Mouse (Mus musculus) hindbrain, postnatal 0 days (tissue): ENCODE measurements at regions not wholly inside any gene's neighbourhood (a gene's known extent, or its start where the extent isn't known, plus 50 kb on each side); places are given as distances from the start of the nearest gene placed in this dataset.
A peak's percentile ranks its signal among the peaks of the same experiment; 100 is the strongest.

Experiments
- ATAC-seq: fragments of 200-750 bp; cut with Nextera tagmentation; 2 replicates; pipeline ENCODE4 v1.8.0; 2017; ENCODE audit warnings: mild to moderate bottlenecking, moderate TSS enrichment, moderate library complexity
- DNase-seq: peaks from one replicate; pipeline ENCODE4 v3.0.0-alpha.2; 2015; ENCODE audit warnings: low spot score
- H3K27ac ChIP-seq: fragments of 300-500 bp; sonication (generic); 2 replicates; pipeline ENCODE4 v1.5.1; 2014; ENCODE audit warnings: mild to moderate bottlenecking
- H3K27me3 ChIP-seq: fragments of 300-500 bp; sonication (generic); 2 replicates; pipeline ENCODE4 v1.6.1; 2014; ENCODE audit warnings: low read length, mixed read lengths; ENCODE audit not compliant: insufficient read depth
- H3K36me3 ChIP-seq: fragments of 300-500 bp; sonication (generic); 2 replicates; pipeline ENCODE4 v1.6.1; 2014; ENCODE audit warnings: low read length, mixed read lengths; ENCODE audit not compliant: insufficient read depth
- H3K4me1 ChIP-seq: fragments of 300-500 bp; sonication (generic); 2 replicates; pipeline ENCODE4 v1.6.1; 2014; ENCODE audit warnings: antibody characterized with exemption, low read length, mixed read lengths; ENCODE audit not compliant: insufficient read depth
- H3K4me2 ChIP-seq: fragments of 300-500 bp; sonication (generic); 2 replicates; pipeline ENCODE4 v1.6.1; 2014; ENCODE audit warnings: low read depth, mild to moderate bottlenecking, low read length, moderate library complexity, mixed read lengths
- H3K4me3 ChIP-seq: fragments of 300-500 bp; sonication (generic); 2 replicates; pipeline ENCODE4 v1.5.1; 2014; ENCODE audit warnings: low read length
- H3K9ac ChIP-seq: fragments of 300-500 bp; sonication (generic); replicated peaks from 2 replicates; pipeline ENCODE4 v1.6.1; 2014; ENCODE audit warnings: mild to moderate bottlenecking, low read length, moderate library complexity, mixed read lengths
- H3K9me3 ChIP-seq: fragments of 300-500 bp; sonication (generic); 2 replicates; pipeline ENCODE4 v1.6.1; 2016; ENCODE audit warnings: low read length, mixed read lengths
- CTCF ChIP-seq: IDR thresholded peaks from 2 replicates; pipeline ENCODE4 v1.5.1; 2016; ENCODE audit warnings: antibody characterized with exemption, control low read depth, low read depth
- WGBS: fragments of 180-500 bp; shearing (Covaris S2); extraction: QIAGEN DNeasy Blood & Tissue Kit; methylation state at CpG from one replicate; pipeline ENCODE4 v1.1.7; 2014; 5-methylcytosine and 5-hydroxymethylcytosine counted together

DNA sequence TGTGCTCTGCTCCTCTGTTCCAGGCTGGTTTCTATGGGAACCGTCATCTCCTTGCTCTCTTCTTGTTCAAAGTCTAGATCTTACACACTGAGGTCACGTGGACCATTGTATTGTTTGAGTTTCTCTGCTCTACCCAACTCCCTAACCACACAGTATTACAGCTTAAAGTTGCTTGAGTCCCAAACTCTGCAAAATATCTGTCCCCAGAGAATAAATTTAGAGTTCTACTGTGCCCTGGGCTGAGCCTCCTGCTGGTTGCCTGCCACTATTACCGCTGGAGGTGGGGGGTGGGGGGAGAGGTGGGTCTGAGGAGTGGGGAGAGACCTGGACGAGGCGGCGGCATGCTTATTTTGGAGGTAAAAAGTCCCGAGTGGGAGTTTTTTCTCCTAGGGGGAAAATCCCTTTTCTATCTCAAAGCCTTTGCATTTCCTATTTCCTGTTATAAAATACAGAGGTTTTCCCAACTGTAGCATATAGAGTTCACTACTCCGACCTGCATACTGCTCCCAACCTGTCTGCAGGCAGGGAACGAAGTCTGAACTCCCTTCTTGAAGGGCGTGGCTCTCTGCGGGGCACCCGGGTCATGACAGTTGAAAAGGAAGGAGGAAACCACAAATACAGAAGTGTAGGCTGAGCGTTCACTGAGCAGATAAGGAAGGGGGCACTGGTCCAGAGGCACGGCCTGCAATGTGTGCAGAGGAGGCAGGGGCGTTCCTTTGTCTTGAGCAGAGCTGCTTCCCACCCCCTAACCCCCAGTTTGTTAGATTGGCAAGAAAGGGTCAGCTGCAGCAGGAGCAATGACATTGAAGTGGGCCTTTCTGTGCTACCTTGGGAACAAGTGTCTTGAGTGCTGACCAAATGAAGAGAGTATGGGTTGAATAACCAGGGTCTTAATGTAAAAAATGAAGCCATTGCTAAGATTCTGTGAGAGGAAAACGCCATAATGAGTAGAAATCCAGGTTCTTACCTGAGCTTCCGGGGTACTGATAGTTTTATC lies 188.7 kb downstream of the Akap7 start:
- ATAC-seq (no peak), DNase-seq (no peak)
- Histone ChIP-seq H3K4me2 (no peak overlapping the region), H3K9me3 (no peaks in the 10 kb centered on the region), H3K4me1 (peaks cover 4% of the 10 kb centered on the region; the same call in 1 of the 2 replicates), H3K4me3 (no peak overlapping the region), H3K9ac (no peak overlapping the region), H3K27me3 (no peaks in the 10 kb centered on the region), H3K27ac (no peak overlapping the region), H3K36me3 (no peaks in the 10 kb centered on the region)
- 36% methylated on average over 17 of the region's 17 CpGs for WGBS
- TF ChIP-seq CTCF = no peak

DNA sequence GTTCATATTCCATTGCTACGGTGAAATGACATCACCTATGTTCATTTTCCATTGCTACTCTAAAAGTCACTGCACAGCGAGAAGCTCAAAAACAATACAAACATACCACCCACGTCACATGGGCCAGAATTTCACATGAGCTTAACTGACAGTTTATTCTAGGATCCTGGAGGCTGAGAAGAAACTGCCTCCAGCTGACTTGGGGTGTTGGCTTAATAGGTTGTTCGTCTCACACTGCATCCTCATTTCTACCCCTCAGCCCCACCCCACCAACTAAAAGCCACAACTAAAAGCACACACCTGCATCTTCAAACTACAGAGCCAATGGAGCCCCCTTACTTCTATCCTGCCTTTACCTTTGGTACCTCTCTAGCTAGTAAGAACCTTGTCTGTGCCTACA lies 187.0 kb upstream of the Arg1 start:
- no peak for TF ChIP-seq CTCF

DNA sequence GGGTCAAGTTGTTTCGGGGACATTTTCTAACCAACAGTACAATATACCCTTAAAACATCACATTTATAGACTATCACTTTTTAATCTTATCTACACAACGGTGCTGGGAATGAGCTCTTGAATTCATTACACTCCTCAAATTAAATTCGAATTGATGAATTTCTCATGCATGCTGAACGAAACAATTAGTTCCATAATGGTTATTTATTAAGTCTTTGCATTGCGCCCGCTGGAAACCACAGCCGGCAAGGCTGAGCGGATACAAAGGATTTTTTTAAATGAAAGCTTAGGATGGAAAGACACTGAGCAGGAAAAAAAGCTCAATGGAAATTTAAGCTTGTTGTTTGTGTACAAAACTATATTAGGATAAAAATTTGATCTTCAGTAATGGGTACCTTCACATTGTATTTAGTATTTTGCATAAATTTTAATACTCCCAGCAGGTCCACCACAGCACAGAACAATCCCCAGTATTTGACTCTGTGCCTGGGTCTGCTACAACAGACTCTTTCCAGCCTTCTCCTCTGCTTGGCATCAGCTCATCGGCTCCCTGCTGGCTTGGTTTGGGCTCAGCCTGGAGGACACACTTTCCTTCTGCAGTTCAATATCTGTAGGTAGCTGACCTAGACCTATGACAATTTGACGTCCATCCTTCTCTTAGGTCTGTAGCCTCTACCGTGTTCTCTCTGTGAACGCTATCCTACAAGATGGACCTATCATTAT lies 185.3 kb upstream of the Arg1 start:
- DNase-seq = peak; percentile 42
- no peaks in the 10 kb centered on the region for H3K9me3 ChIP-seq
- no peaks in the 10 kb centered on the region for H3K36me3 ChIP-seq
- H3K4me3 ChIP-seq = no peak overlapping the region
- WGBS = 26% methylated on average over 12 of the region's 12 CpGs
- TF ChIP-seq CTCF = no peak
- H3K27me3 ChIP-seq = no peaks in the 10 kb centered on the region
- H3K9ac ChIP-seq = no peak overlapping the region
- H3K4me2 ChIP-seq = peak overlapping the region; percentile 5; the same call in 1 of the 2 replicates
- ATAC-seq = no peak; the same call in 1 of the 2 replicates
- peak overlapping the region; percentile 67; the same call in 1 of the 2 replicates for H3K27ac ChIP-seq
- peaks cover 15% of the 10 kb centered on the region for H3K4me1 ChIP-seq

More for the DNA sequence above, 187.0 kb upstream of the Arg1 start:
- Histone ChIP-seq H3K27ac (no peak overlapping the region), H3K36me3 (no peaks in the 10 kb centered on the region), H3K27me3 (no peaks in the 10 kb centered on the region), H3K4me3 (no peak overlapping the region), H3K4me2 (no peak overlapping the region), H3K9ac (no peak overlapping the region), H3K4me1 (peaks cover 19% of the 10 kb centered on the region), H3K9me3 (no peaks in the 10 kb centered on the region)
- no peak for ATAC-seq
- DNase-seq = no peak
- 93% methylated on average over 4 of the region's 4 CpGs for WGBS

DNA sequence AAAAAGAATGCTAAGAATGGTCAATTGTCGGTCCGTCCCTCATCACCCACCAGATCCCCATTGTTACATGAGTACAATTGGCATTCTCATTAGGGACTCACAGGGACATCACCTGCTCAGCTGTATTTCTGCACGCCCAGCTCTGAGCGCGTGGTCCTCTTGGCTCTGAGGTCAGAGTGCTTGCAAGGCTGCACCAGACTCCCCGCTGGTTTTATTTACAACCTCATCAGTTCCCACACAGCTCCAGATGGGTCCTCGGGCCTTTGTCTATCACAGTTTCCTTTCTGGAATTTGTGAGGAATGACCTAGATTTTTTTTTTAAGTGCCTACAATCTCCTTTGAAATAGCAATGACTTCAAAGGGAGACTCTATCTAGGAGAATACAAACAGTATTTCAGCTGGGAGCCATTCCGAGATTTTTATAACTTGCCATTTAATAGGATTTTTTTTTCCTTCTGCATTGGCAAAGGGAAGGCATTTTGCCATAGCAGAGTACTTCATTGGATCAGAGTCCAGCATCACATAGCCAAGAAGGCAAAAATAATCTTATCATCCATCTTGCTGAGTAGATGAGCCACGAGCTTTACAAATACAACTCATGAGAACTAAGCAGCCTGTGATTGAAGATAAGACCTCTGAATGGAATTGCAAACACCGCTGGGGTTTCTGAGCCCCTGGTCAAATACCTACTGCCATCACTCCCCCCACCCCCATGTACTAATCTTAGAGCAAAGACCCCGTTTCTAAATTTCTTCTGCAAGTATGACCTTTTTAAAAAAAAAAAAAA lies 184.5 kb upstream of the Arg1 start:
- Histone ChIP-seq H3K27me3 (no peaks in the 10 kb centered on the region), H3K4me2 (peak overlapping the region; percentile 5; the same call in 1 of the 2 replicates), H3K4me3 (no peak overlapping the region), H3K36me3 (no peaks in the 10 kb centered on the region), H3K9ac (no peak overlapping the region), H3K4me1 (peaks cover 15% of the 10 kb centered on the region), H3K9me3 (no peaks in the 10 kb centered on the region), H3K27ac (peak overlapping the region; percentile 67; the same call in 1 of the 2 replicates)
- ATAC-seq (peak; percentile 87), DNase-seq (peak; percentile 80)
- no peak for TF ChIP-seq CTCF
- 7% methylated on average over 11 of the region's 11 CpGs for WGBS

DNA sequence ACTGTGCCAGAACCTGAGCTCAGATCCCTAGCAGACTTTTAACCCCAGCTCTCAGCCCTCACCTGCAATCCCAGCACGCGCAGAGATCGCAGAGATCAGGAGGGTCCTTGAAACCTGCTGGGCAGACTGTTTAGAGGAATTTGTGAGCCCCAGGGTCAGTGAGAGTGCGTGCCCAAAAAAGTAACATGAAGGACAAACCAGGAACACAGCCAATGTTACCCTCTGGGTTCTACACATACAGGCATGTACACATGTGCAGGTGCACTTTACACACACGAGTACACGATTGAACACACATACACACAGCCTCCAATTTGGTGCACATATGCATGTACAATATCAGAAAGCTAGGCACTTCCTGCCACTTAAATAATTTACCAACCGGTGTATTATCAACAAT lies 183.9 kb upstream of the Arg1 start:
- Histone ChIP-seq H3K4me3 (no peak overlapping the region), H3K36me3 (no peaks in the 10 kb centered on the region), H3K9me3 (no peaks in the 10 kb centered on the region), H3K27ac (peak overlapping the region; percentile 67; the same call in 1 of the 2 replicates), H3K9ac (no peak overlapping the region), H3K27me3 (no peaks in the 10 kb centered on the region), H3K4me1 (peaks cover 15% of the 10 kb centered on the region), H3K4me2 (no peak overlapping the region)
- ATAC-seq (no peak), DNase-seq (no peak)
- 47% methylated on average over 7 of the region's 7 CpGs for WGBS
- no peak for TF ChIP-seq CTCF

DNA sequence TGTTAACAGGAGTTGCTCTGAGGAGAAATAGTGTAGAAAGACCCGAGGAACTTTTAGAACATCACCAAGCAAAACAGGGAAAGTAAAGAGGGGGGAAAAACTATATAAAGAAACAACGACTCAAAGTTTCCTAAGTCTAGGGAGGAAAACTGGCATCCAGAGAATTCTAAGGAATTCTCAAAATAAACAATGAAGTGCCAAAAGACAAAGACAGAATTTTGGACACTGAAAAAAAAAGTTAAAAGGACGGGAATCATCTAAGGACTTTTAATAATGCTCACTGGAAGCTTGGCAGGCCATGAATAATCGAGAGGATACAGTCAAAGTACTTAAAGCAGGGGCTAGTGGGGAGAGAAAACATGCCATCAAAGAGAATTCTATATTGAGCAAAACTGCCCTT lies 170.8 kb upstream of the Arg1 start:
- Histone ChIP-seq H3K9me3 (no peaks in the 10 kb centered on the region), H3K9ac (no peak overlapping the region), H3K4me1 (no peaks in the 10 kb centered on the region), H3K4me3 (no peak overlapping the region), H3K4me2 (no peak overlapping the region), H3K36me3 (no peaks in the 10 kb centered on the region), H3K27ac (no peak overlapping the region), H3K27me3 (no peaks in the 10 kb centered on the region)
- no peak for TF ChIP-seq CTCF
- ATAC-seq = no peak
- WGBS = 55% methylated on average over 4 of the region's 4 CpGs
- no peak for DNase-seq
